Mouse (Mus musculus) urinary bladder, adult 2 months (tissue): Measurements from ENCODE around the gene Syne2. TPM values are rescaled to one million over a fixed set of nuclear protein-coding genes. Genes with fewer than 3 reads are reported as not detected.
A peak's percentile ranks its signal among the peaks of the same experiment; 100 is the strongest.

Experiments used
- DNase-seq: peaks from one replicate; pipeline ENCODE4 v3.0.0; 2022; ENCODE audit warnings: low spot score
- polyA plus RNA-seq: library from polyadenylated mRNA; depleted of rRNA; stranded (reverse); fragments of >200 nt; gene quantifications from 2 replicates; pipeline ENCODE4 v1.2.3, GENCODE M21; 2012

The Syne2 gene
- polyA plus RNA-seq, 1 experiment, result 59.7 TPM

DNA sequence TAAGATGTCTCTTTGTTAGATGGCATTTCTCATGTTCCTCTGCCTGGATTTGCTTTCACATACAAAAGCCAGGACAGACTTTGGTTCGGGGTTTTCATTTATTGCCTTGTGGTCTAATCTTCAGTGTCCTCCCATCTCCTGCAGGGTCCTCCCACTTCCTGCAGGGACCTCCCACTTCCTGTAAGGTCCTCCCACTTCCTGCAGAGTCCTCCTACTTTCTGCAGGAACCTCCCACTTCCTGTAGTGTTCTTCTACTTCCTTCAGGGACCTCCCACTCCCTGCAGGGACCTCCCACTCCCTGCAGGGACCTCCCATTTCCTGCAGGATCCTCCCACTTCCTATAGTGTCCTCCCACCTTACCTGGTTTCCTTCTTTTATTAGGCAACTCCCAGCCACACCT lies 109.7 kb downstream of the Syne2 start:
- no peak for DNase-seq

DNA sequence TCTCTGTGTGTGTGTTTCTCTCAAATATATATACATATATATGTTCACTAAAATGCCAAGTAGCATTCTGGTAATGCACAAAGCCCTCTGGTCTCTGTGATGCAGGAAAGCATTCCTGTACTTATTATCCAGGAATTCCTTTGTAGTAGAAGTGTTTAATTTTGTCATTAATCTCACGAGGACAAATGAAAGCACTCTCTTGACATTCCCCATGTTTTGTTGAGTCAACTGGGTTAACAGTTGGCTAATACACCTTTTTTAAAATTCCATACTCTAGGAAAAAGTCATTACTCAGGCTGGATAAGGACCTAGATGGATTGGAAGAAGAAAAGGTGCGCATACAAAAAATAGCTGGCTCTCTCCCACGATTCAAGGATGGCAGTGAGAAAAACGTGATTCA lies 115.6 kb downstream of the Syne2 start:
- DNase-seq, result no peak

DNA sequence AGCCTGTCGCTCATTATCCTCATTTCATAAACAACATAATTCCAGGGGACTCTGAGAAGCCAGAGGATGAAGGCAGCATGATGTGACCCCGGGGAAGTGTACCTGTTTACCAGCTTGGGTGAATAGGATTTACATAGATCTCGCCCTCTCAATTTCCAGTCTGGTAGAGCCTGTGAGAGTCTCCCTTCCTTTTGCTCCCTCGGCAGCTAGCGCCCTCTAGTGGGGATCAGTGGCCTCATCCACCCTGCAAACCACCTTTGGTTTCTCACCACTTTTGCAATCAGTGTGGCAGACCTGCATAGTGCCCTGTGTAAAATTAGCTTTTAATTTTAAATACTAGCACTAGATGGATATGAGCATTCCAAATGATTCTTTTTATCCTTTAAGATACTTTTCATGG lies 133.4 kb downstream of the Syne2 start:
- DNase-seq, result no peak

DNA sequence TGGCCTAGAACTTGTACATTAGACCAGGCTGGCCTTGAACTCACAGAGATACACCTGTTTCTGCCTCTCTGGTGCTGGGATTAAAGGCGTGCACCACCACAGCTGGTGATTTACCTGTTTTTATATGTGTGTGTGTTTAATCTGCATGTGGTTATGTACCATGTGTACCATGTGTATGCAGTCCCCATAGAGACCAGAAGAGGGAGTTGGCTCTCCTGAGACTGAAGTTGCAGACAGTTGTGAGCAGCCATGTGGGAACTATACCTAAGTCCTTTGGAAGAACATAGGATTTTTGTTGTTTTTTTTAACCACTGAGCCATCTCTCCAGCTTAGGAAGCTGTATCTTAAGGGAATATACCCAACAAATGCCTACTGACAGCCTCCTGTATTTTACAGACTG lies 134.1 kb downstream of the Syne2 start:
- no peak for DNase-seq

DNA sequence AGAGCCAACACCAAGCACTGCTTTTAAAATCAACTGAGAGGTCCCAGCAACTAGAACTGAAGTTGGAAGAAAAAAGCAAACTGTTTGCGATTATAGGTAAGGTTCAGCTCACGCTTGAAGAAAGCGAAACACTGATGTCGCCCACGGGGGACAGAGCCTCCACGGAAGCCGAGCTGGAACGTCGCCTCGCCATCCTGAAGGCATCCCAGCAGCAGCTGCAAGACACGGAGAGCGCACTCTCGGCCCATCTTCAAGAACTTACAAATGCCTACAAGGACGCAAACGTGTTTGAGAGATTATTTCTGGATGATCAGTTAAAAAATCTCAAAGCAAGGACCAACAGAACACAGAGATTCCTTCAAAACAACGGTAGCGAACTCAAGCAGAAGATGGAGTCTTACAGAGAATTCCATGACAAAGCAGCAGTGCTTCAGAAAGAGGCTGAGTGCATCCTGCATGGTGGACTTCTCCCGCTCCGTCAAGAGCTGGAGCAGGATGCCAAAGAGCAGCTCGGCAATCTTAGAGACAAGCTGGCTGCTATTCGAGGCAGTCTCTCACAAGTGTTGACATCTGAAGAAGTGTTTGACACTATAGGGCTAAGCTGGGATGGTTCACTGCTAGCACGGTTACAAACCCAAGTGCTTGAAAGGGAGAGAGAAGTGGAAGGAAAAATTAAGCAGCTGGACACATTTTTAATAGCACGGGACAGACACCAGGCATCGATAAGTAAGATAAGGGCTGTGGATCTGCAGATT lies 148.7 kb downstream of the Syne2 start:
- DNase-seq, result no peak

DNA sequence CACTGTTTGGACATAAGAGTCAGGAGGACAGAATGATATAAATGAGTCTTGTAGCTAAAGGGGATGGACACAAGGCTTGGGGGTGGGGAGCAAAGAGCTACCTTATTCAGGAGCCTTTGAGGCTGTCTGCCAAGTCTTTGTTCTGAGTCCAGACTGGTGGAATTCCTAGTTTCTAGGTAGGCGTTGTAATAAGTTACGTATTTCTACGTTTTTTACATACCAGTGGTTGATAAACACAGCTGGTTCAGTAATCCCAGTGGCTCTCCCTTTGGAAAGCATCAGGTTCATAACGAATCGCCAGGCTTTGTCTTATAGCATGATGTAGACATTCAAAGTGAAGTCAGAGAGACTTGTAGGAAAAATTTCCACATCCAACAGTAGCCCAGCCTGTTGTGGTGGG lies 161.1 kb downstream of the Syne2 start:
- DNase-seq, result no peak

DNA sequence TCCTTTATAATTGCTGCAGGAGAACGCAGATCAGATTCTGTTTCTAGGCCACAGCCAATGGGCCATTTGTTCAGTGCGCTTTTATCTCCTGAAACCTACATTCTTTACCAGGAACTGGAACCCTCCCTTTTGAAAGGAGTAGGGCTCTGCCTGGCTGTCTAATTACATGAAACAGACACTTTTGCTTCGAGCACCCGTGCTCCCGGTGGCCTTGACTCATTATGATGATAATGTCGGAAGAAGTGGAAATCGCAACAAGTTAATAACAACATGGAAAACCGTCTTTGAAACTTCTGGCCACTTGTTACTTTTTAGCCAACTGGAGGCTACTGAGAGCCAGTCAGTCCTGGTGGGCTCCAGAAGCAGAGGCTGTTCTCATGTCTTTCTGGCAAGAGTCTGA lies 165.4 kb downstream of the Syne2 start:
- DNase-seq, result no peak

DNA sequence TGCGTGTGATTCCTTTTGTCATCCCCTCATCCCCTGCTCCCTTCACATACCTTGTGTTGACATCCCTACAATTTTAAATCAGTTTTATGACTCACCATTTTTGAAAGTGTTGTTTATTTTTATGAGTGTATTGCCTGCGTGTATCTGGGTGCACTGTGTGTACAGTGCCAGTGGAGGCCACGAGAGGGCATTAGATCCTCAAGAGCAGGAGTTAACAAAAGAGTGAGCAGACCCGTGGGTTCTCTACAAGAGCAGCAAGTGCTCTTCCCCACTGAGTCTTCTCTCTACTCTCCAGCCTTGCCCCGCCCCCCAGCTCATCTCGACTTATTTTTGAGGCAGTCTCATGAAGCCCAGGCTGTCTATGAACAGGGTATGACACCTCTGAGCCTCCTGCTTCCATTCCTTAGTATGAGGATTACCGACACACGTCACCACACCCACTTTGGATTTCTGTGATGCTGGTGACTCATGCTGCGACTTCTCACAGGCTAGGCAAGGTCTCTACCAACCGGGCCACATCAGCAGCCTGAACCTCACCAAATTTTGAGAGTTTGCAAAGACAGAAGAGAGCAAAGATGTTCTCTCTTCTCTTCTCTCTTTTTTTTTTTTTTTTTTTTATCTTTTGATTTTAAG lies 174.4 kb downstream of the Syne2 start:
- DNase-seq, result no peak

DNA sequence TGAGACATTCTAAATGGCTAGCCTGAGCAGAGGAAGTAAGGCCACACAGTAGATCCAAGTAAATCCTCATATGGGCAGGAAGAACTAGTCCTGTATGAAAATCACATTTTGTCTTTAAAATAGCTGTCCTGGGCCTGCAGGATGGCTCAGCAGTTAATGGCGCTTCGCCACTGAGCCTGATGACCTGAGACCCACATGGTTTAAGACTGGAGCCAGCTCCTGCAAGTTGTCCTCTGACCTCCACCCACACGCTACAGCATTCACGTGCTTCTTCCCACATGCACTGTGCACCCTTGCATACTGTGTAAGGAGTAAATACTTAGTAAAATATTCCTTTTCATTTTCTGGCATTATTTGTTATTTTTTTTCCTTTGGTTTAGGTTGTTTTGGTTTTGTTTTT lies 175.0 kb downstream of the Syne2 start:
- DNase-seq, result no peak

DNA sequence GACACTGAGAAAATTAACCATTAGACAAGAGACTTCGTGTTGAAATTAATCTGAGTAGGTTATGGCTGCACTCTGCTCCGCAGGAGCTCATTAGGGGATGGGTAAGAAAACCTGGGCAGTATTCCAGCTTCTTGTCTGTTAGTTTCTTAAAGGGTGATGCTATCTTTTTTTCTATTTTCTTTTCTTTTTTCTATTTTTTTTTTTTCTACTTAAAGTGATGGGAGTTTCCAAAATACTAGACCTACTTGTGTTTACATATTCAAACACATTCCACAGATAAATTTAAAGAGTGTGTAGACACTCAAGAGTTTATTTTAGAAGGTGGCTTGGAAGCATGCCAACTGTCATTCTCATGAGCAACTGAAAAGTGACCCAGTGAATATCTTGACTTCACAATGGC lies 177.2 kb downstream of the Syne2 start:
- no peak for DNase-seq

DNA sequence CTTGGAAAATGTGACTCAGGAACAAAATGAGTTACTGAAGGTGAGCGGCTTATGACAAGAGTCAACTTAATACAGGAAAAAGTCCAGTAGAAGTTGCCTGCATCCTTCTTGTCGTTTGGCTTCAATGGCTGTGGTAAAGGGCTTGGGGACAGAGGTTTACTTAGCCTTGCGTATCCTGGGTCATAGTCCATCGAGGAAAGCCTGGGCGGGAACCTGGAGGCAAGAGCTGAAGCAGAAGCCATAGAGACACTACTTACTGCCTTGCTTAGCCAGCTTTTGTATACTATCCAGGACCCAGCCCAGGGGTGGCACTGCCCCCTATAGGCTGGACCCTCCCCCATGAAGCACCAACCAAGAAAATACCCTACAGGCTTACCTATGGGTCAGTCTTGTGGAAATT lies 179.6 kb downstream of the Syne2 start:
- DNase-seq, result no peak

DNA sequence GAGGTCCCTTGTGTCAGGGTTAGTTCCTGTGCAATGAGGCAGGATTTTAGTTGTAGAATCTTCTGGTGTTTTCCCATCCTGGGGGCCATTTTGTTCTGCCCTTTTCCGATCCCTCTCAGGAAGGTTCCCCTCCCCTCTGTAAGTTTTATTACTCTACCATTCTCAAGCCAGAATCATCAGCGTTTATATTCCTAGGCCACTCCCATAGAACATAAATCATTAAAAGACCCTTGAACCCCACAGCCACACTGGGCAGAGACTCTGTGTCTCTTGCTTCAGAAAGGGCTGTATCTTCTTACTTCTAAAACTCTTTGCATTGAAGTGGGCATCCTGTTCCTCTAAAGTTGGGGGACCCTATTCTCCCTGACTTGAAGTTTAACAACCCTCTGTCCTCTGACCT lies 180.5 kb downstream of the Syne2 start:
- DNase-seq, result no peak

DNA sequence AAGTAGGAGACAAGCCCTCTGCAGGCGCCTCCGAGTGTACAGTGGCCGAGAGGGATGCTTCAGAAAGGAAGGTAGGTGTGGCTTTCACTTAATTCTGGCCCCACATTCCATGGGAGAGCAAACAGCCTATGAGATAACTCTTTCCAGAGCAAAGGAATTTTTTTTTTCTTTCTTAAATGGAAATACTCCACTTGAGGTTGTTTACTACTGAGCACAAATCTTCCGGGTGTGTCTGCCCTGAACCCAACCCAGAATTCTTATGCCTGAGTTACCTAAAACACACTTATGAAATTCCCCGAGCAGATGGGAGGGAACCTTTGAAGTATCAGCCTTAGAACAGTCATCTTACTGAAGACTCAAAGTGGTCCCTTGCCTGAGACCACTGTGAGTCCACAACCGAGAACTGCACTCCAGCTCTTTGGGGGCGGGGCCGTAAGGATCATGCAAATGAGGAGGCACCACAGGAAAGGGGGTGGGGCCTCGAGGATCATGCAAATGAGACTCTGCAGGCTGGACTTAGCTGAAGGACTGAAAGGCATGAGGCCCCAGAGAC lies 186.8 kb downstream of the Syne2 start:
- DNase-seq, result no peak

DNA sequence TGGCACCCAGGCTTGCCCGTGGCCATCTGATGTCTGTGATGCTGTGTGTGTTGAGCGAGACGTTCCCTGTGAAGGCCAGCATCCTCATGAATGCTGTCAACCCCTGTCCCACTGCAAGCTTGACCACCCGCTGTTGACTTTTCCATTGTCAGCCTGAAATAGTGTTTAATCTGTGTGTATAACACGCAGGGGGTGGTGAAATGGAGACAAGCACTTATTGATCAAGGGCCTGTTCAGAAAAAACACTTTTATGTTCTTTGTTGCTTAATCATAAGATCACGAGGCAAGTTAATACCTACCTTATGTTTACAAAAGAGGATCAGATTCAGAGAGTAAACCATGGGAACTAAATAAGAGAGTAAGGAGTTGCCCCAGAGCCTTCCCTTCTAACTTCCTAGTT lies 191.1 kb downstream of the Syne2 start:
- no peak for DNase-seq

DNA sequence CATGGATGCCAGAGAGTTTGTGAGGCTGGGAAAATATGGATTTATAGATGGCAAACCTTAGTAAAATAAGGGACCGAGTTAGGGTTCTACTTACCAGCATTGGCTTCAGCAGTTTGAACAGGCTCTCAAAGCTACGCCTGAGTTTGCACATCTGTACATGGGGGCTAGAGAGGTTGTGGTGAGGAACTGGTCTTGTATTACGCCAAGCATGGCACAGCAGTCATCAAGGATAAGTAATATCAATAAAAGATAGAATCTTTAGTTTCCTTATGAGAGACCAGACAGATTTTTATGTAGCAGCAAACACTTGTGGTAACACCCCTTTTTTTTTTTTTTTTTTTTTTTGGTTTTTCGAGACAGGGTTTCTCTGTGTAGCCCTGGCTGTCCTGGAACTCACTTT lies 194.9 kb downstream of the Syne2 start:
- DNase-seq, result no peak

DNA sequence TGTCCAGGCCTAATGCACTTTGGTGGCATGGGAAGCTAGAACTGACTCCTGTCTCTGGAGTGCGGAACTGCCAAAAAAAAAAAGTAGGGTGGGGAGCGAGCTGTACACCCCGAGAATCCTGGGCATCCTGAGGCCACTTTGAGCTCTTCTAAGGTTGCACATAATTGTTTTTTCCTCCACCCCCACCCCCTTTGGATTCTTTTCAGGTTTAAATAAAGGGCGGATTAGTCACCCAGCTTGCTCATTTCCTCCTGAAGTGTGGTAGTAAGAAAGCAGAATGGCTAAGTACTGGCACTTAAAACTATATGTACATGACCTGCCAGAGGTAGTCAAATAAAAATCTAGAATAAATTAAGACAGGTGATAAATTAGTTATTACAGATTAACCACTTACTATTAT lies 195.5 kb downstream of the Syne2 start:
- DNase-seq, result no peak

DNA sequence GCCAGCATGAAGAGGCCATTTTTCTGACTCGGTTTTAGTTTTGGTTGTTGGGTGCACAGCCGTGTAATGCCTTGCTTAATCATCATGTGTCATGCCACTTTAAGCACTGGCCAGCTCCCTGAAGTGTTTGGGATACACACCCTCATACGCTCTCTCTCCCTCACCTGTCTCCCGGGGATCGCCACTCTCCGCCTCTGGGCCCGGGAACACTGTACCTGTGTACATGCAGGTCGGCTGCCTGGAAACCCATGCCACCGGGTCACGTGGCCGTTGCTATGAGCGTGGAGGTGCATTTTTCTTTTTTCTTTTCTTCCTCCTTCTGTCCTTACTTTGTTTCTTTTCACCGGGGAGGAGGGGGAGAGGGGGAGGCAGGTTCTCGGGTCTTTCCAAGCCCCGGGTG lies 197.1 kb downstream of the Syne2 start:
- no peak for DNase-seq

DNA sequence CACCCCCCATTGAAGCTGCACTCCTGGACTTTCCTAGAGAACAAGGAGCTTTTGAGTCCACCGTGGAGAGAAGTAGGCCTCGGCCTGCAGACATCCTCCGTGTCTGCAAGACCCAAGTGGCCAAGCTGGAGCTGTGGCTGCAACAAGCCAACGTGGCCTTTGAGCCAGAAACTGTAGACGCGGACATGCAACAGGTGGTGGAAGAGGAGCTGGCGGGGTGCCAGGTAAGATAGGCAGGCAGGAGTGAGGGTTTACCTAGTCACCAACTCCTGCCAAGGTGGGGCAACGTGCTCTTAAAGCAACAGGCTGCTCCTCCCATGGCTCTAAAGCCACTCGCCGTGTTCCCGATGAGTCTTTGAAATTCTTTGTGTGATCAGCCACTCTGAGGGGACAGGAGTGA lies 197.6 kb downstream of the Syne2 start:
- peak; percentile 54 for DNase-seq

DNA sequence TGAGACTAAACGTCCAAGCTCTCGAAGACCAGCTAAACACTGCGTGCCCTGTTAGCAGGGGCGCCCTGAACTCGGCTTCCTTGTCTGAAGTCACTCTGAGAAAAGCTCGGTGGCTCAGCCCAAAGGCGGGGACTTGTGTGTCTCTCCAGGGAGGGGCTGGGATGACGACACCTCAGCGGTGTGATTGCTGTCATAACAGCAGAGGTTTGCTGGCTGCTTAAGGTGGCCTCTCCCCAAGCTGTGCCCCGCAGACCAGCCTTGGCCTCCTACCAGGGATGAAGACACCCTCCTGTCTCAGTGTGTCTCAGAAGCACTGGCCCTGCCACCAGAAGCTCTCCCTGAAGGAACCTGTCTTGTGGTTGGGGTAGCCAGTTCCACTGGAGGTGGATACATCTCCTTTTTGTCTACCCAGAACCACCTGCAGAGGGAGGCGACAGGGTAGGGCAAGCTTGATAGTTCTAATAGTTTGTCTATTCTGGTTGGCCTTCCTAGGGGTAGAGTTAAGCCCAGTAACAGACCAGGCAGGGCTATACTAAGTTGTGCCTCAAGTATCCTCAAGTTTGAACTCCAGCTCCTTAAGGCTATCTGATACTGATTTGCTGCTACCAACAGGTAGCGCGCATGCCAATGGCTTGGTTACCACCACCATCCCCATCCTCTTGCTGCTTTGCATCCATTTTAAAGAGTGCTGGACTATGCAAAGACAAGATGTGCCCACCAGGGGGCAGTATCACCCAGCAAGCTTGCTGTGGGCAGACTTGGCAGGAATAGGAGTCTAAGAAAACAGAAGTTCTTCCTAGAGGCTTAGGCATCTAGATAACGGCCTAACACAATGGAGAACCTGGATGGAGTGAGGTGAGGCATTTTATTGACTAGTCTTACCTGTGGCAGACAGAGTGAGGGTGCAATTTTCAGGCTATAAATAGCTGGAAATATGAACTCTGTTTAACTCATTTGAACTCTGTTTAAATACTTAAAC lies 198.5 kb downstream of the Syne2 start:
- DNase-seq, result peak; percentile 44

DNA sequence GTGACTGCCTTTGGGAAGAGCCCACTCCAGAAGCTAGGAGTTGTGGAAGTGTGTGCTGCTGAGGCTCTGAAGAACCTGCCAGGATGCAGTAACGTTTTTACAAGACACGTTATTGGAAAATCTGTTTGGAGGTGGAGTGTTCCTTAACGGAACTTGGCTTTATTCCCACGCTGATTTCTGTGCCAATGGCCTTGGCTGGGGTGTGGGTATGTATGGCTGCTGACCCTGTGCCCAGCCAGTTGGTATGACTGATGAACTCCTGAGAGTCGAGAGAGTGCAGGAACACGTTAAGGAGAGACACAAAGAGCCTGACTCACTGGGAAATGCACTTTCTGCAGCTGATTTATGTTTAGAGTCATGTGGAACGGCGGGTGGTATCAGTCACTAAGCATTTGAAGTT lies 200.7 kb downstream of the Syne2 start:
- no peak for DNase-seq

DNA sequence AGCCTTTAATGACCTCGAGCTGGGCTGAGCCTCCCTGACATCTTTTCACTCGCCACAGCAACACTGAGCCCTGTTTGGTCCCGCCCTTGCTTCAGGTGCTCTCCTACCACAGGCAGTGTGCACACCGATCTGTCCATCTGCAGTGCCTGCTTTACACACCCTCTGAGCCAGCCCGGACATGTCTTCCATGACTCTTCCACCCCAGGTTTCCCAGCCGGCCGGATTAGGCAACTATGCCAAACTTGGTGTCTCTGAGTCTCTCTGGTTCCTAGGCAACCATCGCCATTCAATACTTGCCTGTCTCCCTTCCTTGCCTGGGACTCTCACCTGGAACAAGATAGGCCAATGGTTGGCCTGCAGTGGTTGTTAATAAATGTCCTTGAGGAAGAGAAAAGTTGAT lies 224.4 kb downstream of the Syne2 start:
- no peak for DNase-seq

DNA sequence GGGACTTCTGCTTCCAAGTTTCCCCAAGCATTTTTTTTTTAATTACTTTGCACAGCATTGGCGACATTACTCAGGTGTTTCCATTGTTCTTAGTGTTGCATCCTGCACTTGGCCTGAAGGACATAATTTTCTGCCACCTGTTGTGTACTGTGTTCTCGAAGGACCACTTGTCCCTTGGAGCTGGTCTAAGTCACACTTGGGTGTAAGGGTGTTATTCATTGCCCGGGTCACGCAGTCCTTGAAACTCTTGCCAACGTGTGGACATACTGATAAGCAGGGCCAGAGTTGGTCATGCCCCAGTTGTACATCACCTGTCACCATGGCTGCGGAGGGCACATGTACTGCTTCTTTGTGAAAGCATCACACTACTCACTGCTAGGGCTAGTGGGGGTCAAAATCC lies 228.6 kb downstream of the Syne2 start:
- DNase-seq, result no peak
